Mouse (Mus musculus) cerebellum, adult 2 months (tissue): ENCODE measurements around the gene Prkcq. TPM values are rescaled to one million over a fixed set of nuclear protein-coding genes. Genes with fewer than 3 reads are reported as not detected.

Experiments used
- DNase-seq, 2 experiments: peaks; one replicate each; pipeline ENCODE4 v3.0.0; 2021
- H3K27ac ChIP-seq: fragments of 200-500 bp; 2 replicates; pipeline ENCODE4 v1.5.1; 2012; ENCODE audit warnings: low read length, control low read depth, inconsistent platforms; ENCODE audit not compliant: insufficient read depth
- H3K27me3 ChIP-seq: fragments of 200-500 bp; 2 replicates; pipeline ENCODE4 v1.6.1; 2012; ENCODE audit warnings: inconsistent platforms, mild to moderate bottlenecking, low read length, moderate library complexity; ENCODE audit not compliant: control insufficient read depth, insufficient read depth
- H3K4me1 ChIP-seq: fragments of 200-500 bp; 2 replicates; pipeline ENCODE4 v1.6.1; 2011; ENCODE audit warnings: low read length; ENCODE audit not compliant: control insufficient read depth, insufficient read depth
- H3K4me3 ChIP-seq: fragments of 200-500 bp; replicated peaks from 2 replicates; pipeline ENCODE3; 2011; ENCODE audit warnings: mild to moderate bottlenecking, low read depth, low read length, control low read depth; ENCODE audit not compliant: insufficient read depth
- CTCF ChIP-seq: fragments of 200-500 bp; IDR thresholded peaks from 2 replicates; pipeline ENCODE4 v1.5.1; 2011; ENCODE audit warnings: low read depth, mild to moderate bottlenecking, control low read depth, low read length, moderate library complexity, borderline replicate concordance; ENCODE audit not compliant: insufficient read depth
- POLR2A ChIP-seq: fragments of 200-500 bp; IDR thresholded peaks from 2 replicates; pipeline ENCODE4 v1.6.1; 2011; ENCODE audit warnings: low read length, control low read depth, borderline replicate concordance; ENCODE audit not compliant: insufficient read depth
- whole genome bisulfite sequencing: fragments of 180-500 bp; shearing (Covaris S2); methylation state at CpG from one replicate; pipeline ENCODE4 v1.1.7; 2018; 5-methylcytosine and 5-hydroxymethylcytosine counted together
- polyA plus RNA-seq: library from polyadenylated mRNA; depleted of rRNA; stranded (reverse); fragments of >200 nt; gene quantifications from 2 replicates; pipeline ENCODE4 v1.2.3, GENCODE M21; 2012

Gene Prkcq
- polyA plus RNA-seq, 1 experiment, result 10.0 TPM

GRCm38 (mm10) chr2:11254446-11254845 is 82.5 kb downstream of the Prkcq start:
- no peak for DNase-seq
- Histone ChIP-seq H3K27me3 (no peaks in the 10 kb centered on the region), H3K4me3 (no peak overlapping the region), H3K4me1 (no peaks in the 10 kb centered on the region), H3K27ac (no peak overlapping the region)
- TF ChIP-seq CTCF (no peak), POLR2A (no peak)
- WGBS, result 93% methylated on average over 4 of the region's 4 CpGs

DNA sequence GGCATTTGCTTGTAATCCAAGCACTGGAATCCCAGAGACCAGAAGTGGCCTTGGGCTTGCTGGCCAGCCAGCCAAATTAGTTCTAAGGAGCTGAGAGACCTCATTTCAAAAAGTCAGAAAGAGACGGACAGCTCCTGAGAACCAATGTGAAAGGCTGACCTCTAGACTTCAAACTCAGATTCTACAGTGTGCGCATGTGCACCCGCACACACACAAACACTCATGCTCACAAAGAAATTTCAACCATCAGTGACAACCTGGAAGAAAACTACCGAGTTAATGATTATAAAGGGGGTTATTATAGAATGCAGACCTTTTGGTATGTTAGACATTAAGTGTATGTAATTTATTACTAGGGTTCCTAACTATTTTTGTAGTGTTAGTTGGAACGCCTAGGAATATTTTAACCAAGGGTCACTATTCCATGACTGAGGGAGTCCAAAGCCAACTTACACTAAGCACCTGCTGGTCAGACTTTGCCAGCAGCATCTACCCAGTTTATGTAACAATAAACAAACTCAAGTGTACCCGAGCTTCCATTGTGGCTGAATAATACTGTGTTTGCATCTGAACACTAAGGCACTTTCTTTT is 85.4 kb downstream of the Prkcq start:
- H3K27ac ChIP-seq, result no peak overlapping the region
- no peaks in the 10 kb centered on the region for H3K27me3 ChIP-seq
- H3K4me1 ChIP-seq, result no peaks in the 10 kb centered on the region
- no peak for DNase-seq
- H3K4me3 ChIP-seq, result no peak overlapping the region
- no peak for TF ChIP-seq POLR2A
- no peak for TF ChIP-seq CTCF
- WGBS, result 84% methylated on average over 6 of the region's 6 CpGs

GRCm38 (mm10) chr2:11258181-11258580 is 86.3 kb downstream of the Prkcq start:
- H3K4me3 ChIP-seq, result no peak overlapping the region
- H3K27ac ChIP-seq, result no peak overlapping the region
- no peaks in the 10 kb centered on the region for H3K27me3 ChIP-seq
- TF ChIP-seq CTCF (no peak), POLR2A (no peak)
- no peak for DNase-seq
- 77% methylated on average over 1 of the region's 1 CpGs for WGBS
- no peaks in the 10 kb centered on the region for H3K4me1 ChIP-seq

GRCm38 (mm10) chr2:11259361-11259760 is 87.5 kb downstream of the Prkcq start:
- no peak for DNase-seq
- H3K27me3 ChIP-seq, result no peaks in the 10 kb centered on the region
- H3K4me1 ChIP-seq, result no peaks in the 10 kb centered on the region
- no peak for TF ChIP-seq POLR2A
- no peak for TF ChIP-seq CTCF
- 91% methylated on average over 5 of the region's 5 CpGs for WGBS
- H3K27ac ChIP-seq, result no peak overlapping the region
- H3K4me3 ChIP-seq, result no peak overlapping the region

- Histone ChIP-seq H3K4me3 (no peak overlapping the region), H3K4me1 (no peaks in the 10 kb centered on the region), H3K27me3 (no peaks in the 10 kb centered on the region), H3K27ac (no peak overlapping the region)
- no peak for DNase-seq
- TF ChIP-seq POLR2A (no peak), CTCF (no peak)
- 94% methylated on average over 5 of the region's 5 CpGs for WGBS
Observed at GRCm38 (mm10) chr2:11264836-11265235, 92.9 kb downstream of the Prkcq start.

GRCm38 (mm10) chr2:11265455-11265854 is 93.5 kb downstream of the Prkcq start:
- H3K4me3 ChIP-seq, result no peak overlapping the region
- 71% methylated on average over 9 of the region's 9 CpGs for WGBS
- no peak for DNase-seq
- TF ChIP-seq POLR2A, result no peak
- TF ChIP-seq CTCF, result no peak
- no peaks in the 10 kb centered on the region for H3K4me1 ChIP-seq
- no peak overlapping the region for H3K27ac ChIP-seq
- H3K27me3 ChIP-seq, result no peaks in the 10 kb centered on the region

- Histone ChIP-seq H3K27ac (no peak overlapping the region), H3K4me3 (no peak overlapping the region), H3K27me3 (no peaks in the 10 kb centered on the region), H3K4me1 (no peaks in the 10 kb centered on the region)
- TF ChIP-seq POLR2A, result no peak
- no peak for TF ChIP-seq CTCF
- 72% methylated on average over 5 of the region's 5 CpGs for WGBS
- DNase-seq, result no peak
Observed at GRCm38 (mm10) chr2:11266294-11266693, 94.4 kb downstream of the Prkcq start.

DNA sequence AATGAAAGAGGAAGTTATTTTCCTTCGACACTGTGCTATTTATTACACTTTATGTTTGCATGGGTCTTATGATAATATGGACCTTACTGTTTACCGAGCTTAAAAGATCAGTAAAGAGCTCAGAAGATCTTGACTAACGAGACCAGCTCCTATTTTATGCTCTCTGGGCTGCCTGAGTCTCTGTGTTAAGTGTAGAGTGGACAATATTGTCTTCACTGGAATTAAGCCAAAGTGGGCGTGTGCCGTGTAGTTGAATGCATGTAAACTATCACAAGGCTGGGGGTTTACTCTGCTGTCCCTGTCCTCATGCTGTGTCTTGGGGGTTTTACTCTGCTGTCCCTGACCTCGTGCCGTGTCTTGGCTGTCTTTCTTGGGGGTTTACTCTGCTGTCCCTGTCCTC is 107.1 kb downstream of the Prkcq start:
- no peak for TF ChIP-seq CTCF
- no peak for TF ChIP-seq POLR2A
- Histone ChIP-seq H3K27me3 (no peaks in the 10 kb centered on the region), H3K4me1 (no peaks in the 10 kb centered on the region), H3K4me3 (no peak overlapping the region), H3K27ac (no peak overlapping the region)
- WGBS, result 46% methylated on average over 7 of the region's 7 CpGs
- DNase-seq, result no peak

GRCm38 (mm10) chr2:11280247-11280646 is 108.3 kb downstream of the Prkcq start:
- WGBS, result 82% methylated on average over 2 of the region's 2 CpGs
- TF ChIP-seq CTCF (no peak), POLR2A (no peak)

More at GRCm38 (mm10) chr2:11280247-11280646, 108.3 kb downstream of the Prkcq start:
- no peak overlapping the region for H3K27ac ChIP-seq
- no peaks in the 10 kb centered on the region for H3K4me1 ChIP-seq
- H3K27me3 ChIP-seq, result no peaks in the 10 kb centered on the region
- H3K4me3 ChIP-seq, result no peak overlapping the region
- no peak for DNase-seq
